In genomic region chr11:97850367-97850766, GRCm38 (mm10) we compare ENCODE assay signal across 13 mouse cellular contexts. TPM values are rescaled to one million over a fixed set of nuclear protein-coding genes. Genes with fewer than 3 reads are reported as not detected.
DNase-seq lines count a peak whose midpoint lies in the region; ATAC-seq lines count a peak whose summit lies in the region.
"Had no signal": no experiment of that assay in that cellular context is flagged by ENCODE, and none has a peak within 500 bp of the region (broad histone marks: within the 10 kb centered on the region; RNA-seq: fewer than 3 reads in every experiment).

No protein-coding gene starts in this region.

- 48% methylated on average over 6 of the region's 6 CpGs for WGBS in kidney, embryonic 16.5 days
- WGBS in intestine, embryonic 14.5 days, result 27% methylated on average over 6 of the region's 6 CpGs

- H3K27ac ChIP-seq in kidney, embryonic 16.5 days (ENCODE audit: low read length), result no peak overlapping the region
- H3K27ac ChIP-seq in intestine, embryonic 14.5 days (ENCODE audit: low read depth), result no peak overlapping the region
- H3K27ac ChIP-seq: layer of hippocampus, adult 2 months had no signal

- no peak overlapping the region for H3K4me2 ChIP-seq in kidney, embryonic 16.5 days (replicated peaks; ENCODE audit: low read depth, low read length)
- no peak overlapping the region for H3K4me2 ChIP-seq in intestine, embryonic 14.5 days (ENCODE audit: low read length)

- no peaks in the 10 kb centered on the region for H3K36me3 ChIP-seq in kidney, embryonic 16.5 days (ENCODE audit: insufficient read depth, low read length)
- no peaks in the 10 kb centered on the region for H3K36me3 ChIP-seq in intestine, embryonic 14.5 days (ENCODE audit: control insufficient read depth, insufficient read depth, low read length)

- no peak for ATAC-seq in kidney, embryonic 16.5 days (ENCODE audit: low FRiP score, low TSS enrichment)
- peak; percentile 89 for ATAC-seq in intestine, embryonic 14.5 days (replicated peaks; ENCODE audit: low FRiP score, low TSS enrichment, low read depth)

- DNase-seq in kidney, adult 11 months, result peak; percentile 67
- peak; percentile 7 for DNase-seq in retina, postnatal 1 day
- DNase-seq in retina, embryonic 14.5 days (ENCODE audit: low spot score), result no peak
- peak; percentile 54 for DNase-seq in intestine, embryonic 14.5 days (ENCODE audit: low spot score)
- no peak for DNase-seq in frontal cortex, postnatal 14 days (ENCODE audit: low spot score in 2 of 2)
- DNase-seq in thymus, postnatal 36 days, result no peak
- DNase-seq: cerebellum, adult 9-11 months; left cerebral cortex, postnatal 4 days; right cerebral cortex, postnatal 14 days; thymus, adult 18-20 months had no signal

- no peaks in the 10 kb centered on the region for H3K27me3 ChIP-seq in kidney, embryonic 16.5 days (ENCODE audit: insufficient read depth, low read length)
- no peaks in the 10 kb centered on the region for H3K27me3 ChIP-seq in intestine, embryonic 14.5 days (replicated peaks; ENCODE audit: control insufficient read depth, insufficient read depth, low read length)
- H3K27me3 ChIP-seq: megakaryocyte, embryonic 14.5 days had no signal

- no peak overlapping the region for H3K9ac ChIP-seq in kidney, embryonic 16.5 days (replicated peaks; ENCODE audit: low read length)
- no peak overlapping the region for H3K9ac ChIP-seq in intestine, embryonic 14.5 days (ENCODE audit: low read length)

- H3K4me1 ChIP-seq in kidney, embryonic 16.5 days (ENCODE audit: insufficient read depth, low read length), result no peaks in the 10 kb centered on the region
- no peaks in the 10 kb centered on the region for H3K4me1 ChIP-seq in intestine, embryonic 14.5 days (replicated peaks; ENCODE audit: control insufficient read depth, insufficient read depth, low read length)

- no peaks in the 10 kb centered on the region for H3K9me3 ChIP-seq in kidney, embryonic 16.5 days (ENCODE audit: low read length)
- H3K9me3 ChIP-seq in intestine, embryonic 14.5 days (ENCODE audit: control insufficient read depth, low read length), result no peaks in the 10 kb centered on the region
- H3K9me3 ChIP-seq: megakaryocyte, embryonic 14.5 days had no signal

- no peak overlapping the region for H3K4me3 ChIP-seq in kidney, embryonic 16.5 days (ENCODE audit: low read length)
- no peak overlapping the region for H3K4me3 ChIP-seq in intestine, embryonic 14.5 days (ENCODE audit: low read depth, low read length)
- H3K4me3 ChIP-seq: layer of hippocampus, adult 2 months; megakaryocyte, embryonic 14.5 days had no signal

RNA-seq across cellular contexts. Expression of gene B230217C12Rik, which starts 9.8 kb away (rescaled TPM):
- polyA plus RNA-seq in kidney, embryonic 16.5 days (2015; fragmentation: Nextera tagmentation; extraction: Ambion mirVana), result 4.3 and 6.7 TPM in 2 replicates
- polyA plus RNA-seq in intestine, embryonic 14.5 days (2014; fragmentation: Nextera tagmentation; extraction: Ambion mirVana), result 8.1 and 9.5 TPM in 2 replicates

RNA-seq across cellular contexts. Expression of gene Fbxo47, which starts 33.6 kb away (rescaled TPM):
- 0.45 and 0.46 TPM in 2 replicates for polyA plus RNA-seq in kidney, embryonic 16.5 days (2015; fragmentation: Nextera tagmentation; extraction: Ambion mirVana)
- polyA plus RNA-seq in intestine, embryonic 14.5 days (2014; fragmentation: Nextera tagmentation; extraction: Ambion mirVana), result 0.39 and 0.54 TPM in 2 replicates

RNA-seq across cellular contexts. Expression of gene Lasp1, which starts 51.6 kb away (rescaled TPM):
- polyA plus RNA-seq in kidney, embryonic 16.5 days (2015; fragmentation: Nextera tagmentation; extraction: Ambion mirVana), result 133 TPM in 2 replicates
- polyA plus RNA-seq in intestine, embryonic 14.5 days (2014; fragmentation: Nextera tagmentation; extraction: Ambion mirVana), result 85.1 and 88.6 TPM in 2 replicates

Comparison
In these comparisons a context has a peak if more than half of its experiments do, and no peak if none do; other contexts are left out.
1. DNase-seq: peak in kidney, adult 11 months (single experiment), retina, postnatal 1 day (single experiment) and intestine, embryonic 14.5 days (single experiment); none in retina, embryonic 14.5 days (single experiment), frontal cortex, postnatal 14 days (0 of 2) and thymus, postnatal 36 days (0 of 2).